Mouse (Mus musculus) lung, embryonic 16.5 days (tissue): Measurements from ENCODE around the gene Eif3a. TPM values are rescaled to one million over a fixed set of nuclear protein-coding genes. Genes with fewer than 3 reads are reported as not detected.

ENCODE experiments used
- ATAC-seq: fragments of 200-750 bp; cut with Nextera tagmentation; 2 replicates; pipeline ENCODE4 v1.8.0; 2017; ENCODE audit warnings: low read depth, mild to moderate bottlenecking, moderate library complexity
- H3K27ac ChIP-seq: fragments of 300-500 bp; sonication (generic); 2 replicates; pipeline ENCODE4 v1.5.1; 2014; ENCODE audit warnings: mild to moderate bottlenecking, control low read depth, low read length
- H3K27me3 ChIP-seq: fragments of 300-500 bp; sonication (generic); 2 replicates; pipeline ENCODE4 v1.6.1; 2014; ENCODE audit warnings: low read depth, low read length, mixed read lengths; ENCODE audit not compliant: control insufficient read depth, insufficient read depth
- H3K36me3 ChIP-seq: fragments of 300-500 bp; sonication (generic); 2 replicates; pipeline ENCODE4 v1.6.1; 2014; ENCODE audit warnings: low read length; ENCODE audit not compliant: control insufficient read depth, insufficient read depth
- H3K4me1 ChIP-seq: fragments of 300-500 bp; sonication (generic); replicated peaks from 2 replicates; pipeline ENCODE4 v1.6.1; 2014; ENCODE audit warnings: low read length, mixed read lengths; ENCODE audit not compliant: control insufficient read depth, insufficient read depth
- H3K4me2 ChIP-seq: fragments of 300-500 bp; sonication (generic); 2 replicates; pipeline ENCODE4 v1.6.1; 2014; ENCODE audit warnings: low read depth, low read length, control low read depth
- H3K4me3 ChIP-seq: fragments of 300-500 bp; sonication (generic); 2 replicates; pipeline ENCODE4 v1.5.1; 2014; ENCODE audit warnings: mild to moderate bottlenecking, low read length, control low read depth
- H3K9ac ChIP-seq: fragments of 300-500 bp; sonication (generic); 2 replicates; pipeline ENCODE4 v1.6.1; 2014; ENCODE audit warnings: low read length, control low read depth
- H3K9me3 ChIP-seq: fragments of 300-500 bp; sonication (generic); 2 replicates; pipeline ENCODE4 v1.6.1; 2016; ENCODE audit warnings: low read length; ENCODE audit not compliant: control insufficient read depth
- WGBS: fragments of 180-500 bp; shearing (Covaris S2); extraction: QIAGEN DNeasy Blood & Tissue Kit; methylation state at CpG from one replicate; pipeline ENCODE4 v1.1.7; 2014; 5-methylcytosine and 5-hydroxymethylcytosine counted together
- polyA plus RNA-seq: library from polyadenylated mRNA; unstranded; fragments of >200 nt; fragmentation: Nextera tagmentation; extraction: Ambion mirVana; gene quantifications from 2 replicates; pipeline ENCODE4 v1.2.1, GENCODE M21; 2015

Gene Eif3a
- polyA plus RNA-seq, 1 experiment from 2014 or later = 125 TPM

- WGBS = 78% methylated on average over 1 of the region's 1 CpGs
- H3K9ac ChIP-seq = no peak overlapping the region
- no peak overlapping the region for H3K27ac ChIP-seq
- no peaks in the 10 kb centered on the region for H3K27me3 ChIP-seq
- no peak overlapping the region for H3K4me2 ChIP-seq
- no peaks in the 10 kb centered on the region for H3K36me3 ChIP-seq
- no peak overlapping the region for H3K4me3 ChIP-seq
- no peak for ATAC-seq
- H3K4me1 ChIP-seq = no peaks in the 10 kb centered on the region
- H3K9me3 ChIP-seq = no peaks in the 10 kb centered on the region
These were observed 42.7 kb downstream of the Eif3a start for GRCm38 (mm10) chr19:60747801-60748200.

- no peaks in the 10 kb centered on the region for H3K9me3 ChIP-seq
- no peak for ATAC-seq
- 63% methylated on average over 5 of the region's 5 CpGs for WGBS
- no peaks in the 10 kb centered on the region for H3K4me1 ChIP-seq
- no peak overlapping the region for H3K4me3 ChIP-seq
- H3K27me3 ChIP-seq = no peaks in the 10 kb centered on the region
- no peak overlapping the region for H3K27ac ChIP-seq
- H3K36me3 ChIP-seq = no peaks in the 10 kb centered on the region
- H3K9ac ChIP-seq = no peak overlapping the region
- H3K4me2 ChIP-seq = no peak overlapping the region
These were observed 46.5 kb downstream of the Eif3a start for GRCm38 (mm10) chr19:60743767-60744547.

GRCm38 (mm10) chr19:60740560-60740959 is 49.9 kb downstream of the Eif3a start:
- Histone ChIP-seq H3K4me3 (no peak overlapping the region), H3K36me3 (no peaks in the 10 kb centered on the region), H3K4me2 (no peak overlapping the region), H3K9ac (no peak overlapping the region), H3K9me3 (no peaks in the 10 kb centered on the region), H3K27ac (no peak overlapping the region), H3K4me1 (no peaks in the 10 kb centered on the region), H3K27me3 (no peaks in the 10 kb centered on the region)
- no peak for ATAC-seq
- 59% methylated on average over 1 of the region's 1 CpGs for WGBS

- Histone ChIP-seq H3K36me3 (no peaks in the 10 kb centered on the region), H3K4me3 (no peak overlapping the region), H3K4me2 (no peak overlapping the region), H3K27ac (no peak overlapping the region), H3K9me3 (no peaks in the 10 kb centered on the region), H3K4me1 (no peaks in the 10 kb centered on the region), H3K27me3 (no peaks in the 10 kb centered on the region), H3K9ac (no peak overlapping the region)
- no peak for ATAC-seq
- WGBS = 63% methylated on average over 1 of the region's 1 CpGs
These were observed 58.5 kb downstream of the Eif3a start for GRCm38 (mm10) chr19:60731966-60732365.

GRCm38 (mm10) chr19:60731299-60731698 is 59.2 kb downstream of the Eif3a start:
- H3K4me1 ChIP-seq = no peaks in the 10 kb centered on the region
- no peak overlapping the region for H3K27ac ChIP-seq
- H3K36me3 ChIP-seq = no peaks in the 10 kb centered on the region
- 58% methylated on average over 1 of the region's 1 CpGs for WGBS
- no peak overlapping the region for H3K4me2 ChIP-seq
- H3K4me3 ChIP-seq = no peak overlapping the region
- H3K27me3 ChIP-seq = no peaks in the 10 kb centered on the region
- no peak for ATAC-seq
- no peak overlapping the region for H3K9ac ChIP-seq
- no peaks in the 10 kb centered on the region for H3K9me3 ChIP-seq

GRCm38 (mm10) chr19:60730281-60730852 is 60.1 kb downstream of the Eif3a start:
- Histone ChIP-seq H3K36me3 (no peaks in the 10 kb centered on the region), H3K9ac (no peak overlapping the region), H3K4me3 (no peak overlapping the region), H3K4me1 (no peaks in the 10 kb centered on the region), H3K27ac (no peak overlapping the region), H3K4me2 (no peak overlapping the region), H3K9me3 (no peaks in the 10 kb centered on the region), H3K27me3 (no peaks in the 10 kb centered on the region)
- WGBS = 39% methylated on average over 2 of the region's 2 CpGs
- no peak for ATAC-seq

GRCm38 (mm10) chr19:60716381-60716780 is 74.1 kb downstream of the Eif3a start:
- 90% methylated on average over 2 of the region's 2 CpGs for WGBS
- no peak for ATAC-seq
- H3K9ac ChIP-seq = no peak overlapping the region
- H3K9me3 ChIP-seq = no peaks in the 10 kb centered on the region
- H3K4me3 ChIP-seq = no peak overlapping the region
- H3K36me3 ChIP-seq = no peaks in the 10 kb centered on the region
- H3K4me1 ChIP-seq = no peaks in the 10 kb centered on the region
- no peak overlapping the region for H3K4me2 ChIP-seq
- no peak overlapping the region for H3K27ac ChIP-seq
- no peaks in the 10 kb centered on the region for H3K27me3 ChIP-seq

- no peak overlapping the region for H3K27ac ChIP-seq
- no peaks in the 10 kb centered on the region for H3K27me3 ChIP-seq
- no peak for ATAC-seq
- no peak overlapping the region for H3K4me2 ChIP-seq
- H3K9me3 ChIP-seq = no peaks in the 10 kb centered on the region
- 74% methylated on average over 2 of the region's 2 CpGs for WGBS
- no peak overlapping the region for H3K9ac ChIP-seq
- no peaks in the 10 kb centered on the region for H3K36me3 ChIP-seq
- H3K4me3 ChIP-seq = no peak overlapping the region
- no peaks in the 10 kb centered on the region for H3K4me1 ChIP-seq
These were observed 77.9 kb downstream of the Eif3a start for GRCm38 (mm10) chr19:60712577-60712976.
